In the genomic region with DNA sequence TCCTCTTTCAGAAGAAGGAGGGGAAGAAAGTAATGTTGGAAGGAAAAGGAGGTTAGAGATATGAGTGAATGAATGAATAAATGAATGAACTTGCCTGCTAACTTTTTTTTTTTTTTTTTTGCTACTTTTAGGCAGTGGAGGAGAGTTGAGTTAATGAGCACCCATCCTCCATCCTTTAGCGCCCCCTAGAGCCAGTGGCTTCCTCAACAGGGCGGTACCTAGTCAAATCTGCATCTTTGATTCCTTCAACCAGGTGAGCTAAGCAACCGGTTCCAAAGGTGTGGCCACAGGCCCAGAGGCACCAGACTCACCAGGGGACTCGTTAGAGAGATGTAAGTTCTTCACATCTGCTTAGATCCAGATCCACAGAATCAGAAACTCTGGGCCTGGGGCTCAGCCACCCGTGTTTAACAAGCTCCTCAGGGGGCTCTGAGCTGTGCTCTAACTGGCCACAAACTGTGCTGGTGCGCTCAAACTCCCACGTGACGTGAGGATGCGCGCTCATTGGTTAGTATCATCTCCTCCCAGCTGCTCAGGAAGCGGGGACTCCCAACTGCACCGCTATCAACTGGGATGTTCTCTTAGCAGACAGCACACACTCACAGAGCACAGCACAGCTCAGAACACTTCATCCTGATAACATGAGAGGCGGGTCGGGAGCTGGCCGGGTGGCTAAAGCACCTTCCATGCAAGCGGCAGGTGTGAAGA, we compare ENCODE assay signal across 8 mouse cellular contexts.
DNase-seq lines count a peak whose midpoint lies in the region; ATAC-seq and TF ChIP-seq lines count a peak whose summit lies in the region.

No protein-coding gene starts in this region.

- peak; percentile 50 for TF ChIP-seq CTCF in kidney, postnatal 0 days (IDR thresholded peaks at IDR 0.05; ENCODE audit: low read depth)
- 0 out of 2 replicates have a peak, but pooled peaks have one; percentile 22 for TF ChIP-seq CTCF in cortical plate, adult 2 months (IDR thresholded peaks at IDR 0.05; ENCODE audit: extremely low read depth, insufficient read depth, low read length)

- H3K4me1 ChIP-seq in kidney, postnatal 0 days (replicated peaks; ENCODE audit: insufficient read depth, low read length) = no peaks in the 10 kb centered on the region
- H3K4me1 ChIP-seq in kidney, embryonic 14.5 days (ENCODE audit: control insufficient read depth, insufficient read depth, low read length) = no peaks in the 10 kb centered on the region
- no peaks in the 10 kb centered on the region for H3K4me1 ChIP-seq in cortical plate, adult 2 months (ENCODE audit: control insufficient read depth, insufficient read depth, low read length)

- 65% methylated on average over 16 of the region's 16 CpGs for WGBS in kidney, postnatal 0 days
- WGBS in kidney, embryonic 14.5 days = 63% methylated on average over 16 of the region's 16 CpGs

- no peaks in the 10 kb centered on the region for H3K9me3 ChIP-seq in kidney, postnatal 0 days (replicated peaks; ENCODE audit: low read length)
- H3K9me3 ChIP-seq in kidney, embryonic 14.5 days (ENCODE audit: control insufficient read depth, low read length) = no peaks in the 10 kb centered on the region

- no peak overlapping the region for H3K4me2 ChIP-seq in kidney, postnatal 0 days (ENCODE audit: low read length)
- H3K4me2 ChIP-seq in kidney, embryonic 14.5 days (replicated peaks; ENCODE audit: low read depth, low read length) = no peak overlapping the region

- no peaks in the 10 kb centered on the region for H3K27me3 ChIP-seq in kidney, postnatal 0 days (ENCODE audit: insufficient read depth, low read length)
- no peaks in the 10 kb centered on the region for H3K27me3 ChIP-seq in kidney, embryonic 14.5 days (ENCODE audit: control insufficient read depth, insufficient read depth, low read length)

- ATAC-seq in kidney, postnatal 0 days (replicated peaks; ENCODE audit: low FRiP score, low read depth) = no peak
- no peak for ATAC-seq in kidney, embryonic 14.5 days (ENCODE audit: low FRiP score, low TSS enrichment)

- no peak overlapping the region for H3K9ac ChIP-seq in kidney, postnatal 0 days (ENCODE audit: low read depth, low read length)
- H3K9ac ChIP-seq in kidney, embryonic 14.5 days (ENCODE audit: low read depth, low read length) = no peak overlapping the region

- peak; percentile 54 for DNase-seq in adrenal gland, postnatal 14 days
- DNase-seq in adrenal gland, postnatal 4 days (ENCODE audit: low spot score in 2 of 2) = no peak
- DNase-seq in kidney, postnatal 0 days (ENCODE audit: low spot score) = peak; percentile 28
- DNase-seq in retina, postnatal 1 day = peak; percentile 57
- no peak for DNase-seq in spleen, postnatal 36 days (ENCODE audit: low spot score in 2 of 2)
- DNase-seq in adrenal gland, adult 8-10 months = no peak

- TF ChIP-seq POLR2A in cortical plate, adult 2 months (IDR thresholded peaks at IDR 0.05; ENCODE audit: extremely low read depth, insufficient read depth, low read length) = no peak

- H3K4me3 ChIP-seq in kidney, postnatal 0 days (replicated peaks; ENCODE audit: low read depth, low read length) = no peak overlapping the region
- no peak overlapping the region for H3K4me3 ChIP-seq in kidney, embryonic 14.5 days (ENCODE audit: low read length)
- H3K4me3 ChIP-seq in cortical plate, adult 2 months (ENCODE audit: insufficient read depth, low read length) = no peak overlapping the region

- H3K36me3 ChIP-seq in kidney, postnatal 0 days (ENCODE audit: insufficient read depth, low read length) = no peaks in the 10 kb centered on the region
- no peaks in the 10 kb centered on the region for H3K36me3 ChIP-seq in kidney, embryonic 14.5 days (ENCODE audit: control insufficient read depth, insufficient read depth, low read length)

- no peak overlapping the region for H3K27ac ChIP-seq in kidney, postnatal 0 days
- no peak overlapping the region for H3K27ac ChIP-seq in kidney, embryonic 14.5 days (ENCODE audit: low read depth, low read length)
- no peak overlapping the region for H3K27ac ChIP-seq in cortical plate, adult 2 months (ENCODE audit: insufficient read depth, low read length)

Comparison
In these comparisons a context has a peak if more than half of its experiments do, and no peak if none do; other contexts are left out.
1. DNase-seq: peak in adrenal gland, postnatal 14 days (single experiment), kidney, postnatal 0 days (single experiment) and retina, postnatal 1 day (single experiment); none in adrenal gland, postnatal 4 days (0 of 2), spleen, postnatal 36 days (0 of 2) and adrenal gland, adult 8-10 months (single experiment).